Comparison of ENCODE assay signal across 8 mouse cellular contexts in the genomic region with DNA sequence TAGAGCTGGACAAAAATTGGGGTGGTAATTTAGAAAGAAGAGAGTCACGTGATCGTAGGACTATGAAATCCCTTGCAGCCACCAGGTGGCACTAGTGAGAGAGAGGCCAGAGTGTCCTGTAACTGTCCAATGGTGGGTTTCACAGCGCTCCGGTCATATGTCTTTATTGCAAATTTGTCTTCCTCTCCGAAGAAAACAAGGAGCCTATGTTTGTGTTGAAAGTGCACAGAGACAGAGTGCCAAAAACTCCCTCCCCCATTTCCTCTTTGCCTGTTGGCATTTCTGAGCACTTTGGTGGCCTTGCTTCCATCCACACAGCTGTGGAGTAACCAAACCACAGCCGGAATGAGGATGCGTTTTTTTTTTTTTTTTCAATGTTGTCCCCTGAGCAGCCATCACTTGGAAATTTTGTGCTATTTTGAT. TPM values are rescaled to one million over a fixed set of nuclear protein-coding genes. Genes with fewer than 3 reads are reported as not detected.
DNase-seq lines count a peak whose midpoint lies in the region; ATAC-seq and TF ChIP-seq lines count a peak whose summit lies in the region.

No protein-coding gene starts in this region.

- DNase-seq in kidney, adult 8-10 months: peak; percentile 12 to 38
- DNase-seq in kidney, adult 11 months: no peak
- DNase-seq in adrenal gland, postnatal 14 days: peak; percentile 75
- peak; percentile 42 for DNase-seq in embryonic facial prominence, embryonic 11.5 days (ENCODE audit: low spot score)
- DNase-seq in liver, embryonic 13.5 days: peak; percentile 37
- DNase-seq in ovary, postnatal 14 days (ENCODE audit: low spot score): peak; percentile 10
- no peak for DNase-seq in hindbrain, embryonic 14.5 days (ENCODE audit: low spot score)

- H3K9ac ChIP-seq in embryonic facial prominence, embryonic 11.5 days (replicated peaks; ENCODE audit: low read length): no peak overlapping the region
- no peak overlapping the region for H3K9ac ChIP-seq in liver, embryonic 13.5 days
- H3K9ac ChIP-seq in hindbrain, embryonic 14.5 days: no peak overlapping the region

- H3K9me3 ChIP-seq in E14TG2a.4 (ENCODE audit: low read length): no peaks in the 10 kb centered on the region
- H3K9me3 ChIP-seq in embryonic facial prominence, embryonic 11.5 days (replicated peaks; ENCODE audit: control insufficient read depth, low read length): no peaks in the 10 kb centered on the region
- no peaks in the 10 kb centered on the region for H3K9me3 ChIP-seq in liver, embryonic 13.5 days (replicated peaks)
- no peaks in the 10 kb centered on the region for H3K9me3 ChIP-seq in hindbrain, embryonic 14.5 days (ENCODE audit: control insufficient read depth, low read length)

- no peak for ATAC-seq in embryonic facial prominence, embryonic 11.5 days (replicated peaks; ENCODE audit: insufficient number of reproducible peaks, low FRiP score, low TSS enrichment, low read depth)
- ATAC-seq in liver, embryonic 13.5 days (ENCODE audit: low read depth): 0 out of 2 replicates have a peak, but pooled peaks have one; percentile 17
- no peak for ATAC-seq in hindbrain, embryonic 14.5 days (ENCODE audit: low FRiP score)

- H3K4me1 ChIP-seq in E14TG2a.4 (replicated peaks; ENCODE audit: low read depth, low read length): no peaks in the 10 kb centered on the region
- no peaks in the 10 kb centered on the region for H3K4me1 ChIP-seq in embryonic facial prominence, embryonic 11.5 days (ENCODE audit: control insufficient read depth, insufficient read depth, low read length)
- H3K4me1 ChIP-seq in liver, embryonic 13.5 days (replicated peaks): peaks cover 52% of the 10 kb centered on the region
- no peaks in the 10 kb centered on the region for H3K4me1 ChIP-seq in hindbrain, embryonic 14.5 days (replicated peaks; ENCODE audit: control insufficient read depth, insufficient read depth, low read length)

- H3K4me3 ChIP-seq in E14TG2a.4 (replicated peaks; ENCODE audit: low read length): no peak overlapping the region
- no peak overlapping the region for H3K4me3 ChIP-seq in embryonic facial prominence, embryonic 11.5 days (ENCODE audit: low read depth, low read length)
- H3K4me3 ChIP-seq in liver, embryonic 13.5 days (replicated peaks): no peak overlapping the region
- H3K4me3 ChIP-seq in hindbrain, embryonic 14.5 days (replicated peaks; ENCODE audit: low read length): no peak overlapping the region

- no peak overlapping the region for H3K4me2 ChIP-seq in embryonic facial prominence, embryonic 11.5 days (ENCODE audit: low read depth, low read length)
- 0 out of 2 replicates have a peak overlapping the region, but pooled peaks have one; percentile 12 for H3K4me2 ChIP-seq in liver, embryonic 13.5 days
- no peak overlapping the region for H3K4me2 ChIP-seq in hindbrain, embryonic 14.5 days (replicated peaks)

- H3K36me3 ChIP-seq in E14TG2a.4 (ENCODE audit: insufficient read depth, low read length): no peaks in the 10 kb centered on the region
- no peaks in the 10 kb centered on the region for H3K36me3 ChIP-seq in embryonic facial prominence, embryonic 11.5 days (replicated peaks; ENCODE audit: control insufficient read depth, insufficient read depth, low read depth, low read length)
- H3K36me3 ChIP-seq in liver, embryonic 13.5 days: no peaks in the 10 kb centered on the region
- no peaks in the 10 kb centered on the region for H3K36me3 ChIP-seq in hindbrain, embryonic 14.5 days (replicated peaks; ENCODE audit: control insufficient read depth, insufficient read depth)

- peak; percentile 78 for TF ChIP-seq CTCF in E14TG2a.4 (conservative IDR thresholded peaks at IDR 0.05; ENCODE audit: low read length)

- no peaks in the 10 kb centered on the region for H3K27me3 ChIP-seq in E14TG2a.4 (ENCODE audit: insufficient read depth, low read length)
- no peaks in the 10 kb centered on the region for H3K27me3 ChIP-seq in embryonic facial prominence, embryonic 11.5 days (ENCODE audit: control insufficient read depth, insufficient read depth, low read length)
- no peaks in the 10 kb centered on the region for H3K27me3 ChIP-seq in liver, embryonic 13.5 days
- H3K27me3 ChIP-seq in hindbrain, embryonic 14.5 days (ENCODE audit: control insufficient read depth, insufficient read depth, low read length): no peaks in the 10 kb centered on the region

- H3K27ac ChIP-seq in embryonic facial prominence, embryonic 11.5 days (replicated peaks; ENCODE audit: low read depth, low read length): no peak overlapping the region
- no peak overlapping the region for H3K27ac ChIP-seq in liver, embryonic 13.5 days
- H3K27ac ChIP-seq in hindbrain, embryonic 14.5 days: no peak overlapping the region

- 60% methylated on average over 7 of the region's 7 CpGs for WGBS in embryonic facial prominence, embryonic 11.5 days
- 59% methylated on average over 7 of the region's 7 CpGs for WGBS in liver, embryonic 13.5 days (ENCODE audit: insufficient replicate concordance)
- whole genome bisulfite sequencing in hindbrain, embryonic 14.5 days: 80% methylated on average over 7 of the region's 7 CpGs

RNA-seq across cellular contexts. Expression of gene Ahi1, which starts 36.7 kb away (rescaled TPM):
- 32.6 and 32.9 TPM in 2 replicates for total RNA-seq in adrenal gland, postnatal 14 days (2021)
- polyA plus RNA-seq in embryonic facial prominence, embryonic 11.5 days (2014; fragmentation: Nextera tagmentation; extraction: Ambion mirVana): 17.5 and 18.4 TPM in 2 replicates
- 4.3 and 4.4 TPM in 2 replicates for polyA plus RNA-seq in liver, embryonic 13.5 days (2015; fragmentation: Nextera tagmentation; extraction: Ambion mirVana)
- 119 and 150 TPM in 2 replicates for polyA plus RNA-seq in hindbrain, embryonic 14.5 days (2014; fragmentation: Nextera tagmentation; extraction: Ambion mirVana)

Comparison
In these comparisons a context has a peak if more than half of its experiments do, and no peak if none do; other contexts are left out.
1. DNase-seq: peak in kidney, adult 8-10 months (2 of 2), adrenal gland, postnatal 14 days (single experiment), embryonic facial prominence, embryonic 11.5 days (single experiment), liver, embryonic 13.5 days (single experiment) and ovary, postnatal 14 days (single experiment); none in kidney, adult 11 months (single experiment) and hindbrain, embryonic 14.5 days (single experiment).